Mouse (Mus musculus): ENCODE data around the gene Akr1c6. TPM values are rescaled to one million over a fixed set of nuclear protein-coding genes. Genes with fewer than 3 reads are reported as not detected.
"Not testable (repeated sequence)": the region's sequence is repeated elsewhere in the genome, so short reads cannot be mapped to it uniquely, and the experiment has no call there.

The Akr1c6 gene
- polyA plus RNA-seq (2015; fragmentation: Nextera tagmentation; extraction: Ambion mirVana) = not detected in 2 replicates

GRCm38 (mm10) chr13:4434006-4434405 lies at the start of gene Akr1c6:
Gene Akr1c6, plus strand, starts transcription at chr13:4434306.
- Histone ChIP-seq H3K27me3 (replicated peaks; ENCODE audit: control insufficient read depth, insufficient read depth, low read length) (no peaks in the 10 kb centered on the region), H3K9me3 (ENCODE audit: control insufficient read depth, low read length) (no peaks in the 10 kb centered on the region), H3K4me1 (replicated peaks; ENCODE audit: control insufficient read depth, insufficient read depth, low read length) (no peaks in the 10 kb centered on the region), H3K9ac (replicated peaks; ENCODE audit: low read depth, low read length) (no peak within 1 kb of the TSS), H3K27ac (ENCODE audit: low read length) (no peak within 1 kb of the TSS), H3K4me2 (ENCODE audit: low read length) (no peak within 1 kb of the TSS), H3K36me3 (ENCODE audit: control insufficient read depth, insufficient read depth) (no peaks in the 10 kb centered on the region), H3K4me3 (replicated peaks; ENCODE audit: low read length) (no peak within 1 kb of the TSS)
- ATAC-seq = no peak

GRCm38 (mm10) chr13:4384918-4385317 lies 49.2 kb upstream of the Akr1c6 start:
- Histone ChIP-seq H3K4me2 (ENCODE audit: low read length) (no peak overlapping the region), H3K27me3 (replicated peaks; ENCODE audit: control insufficient read depth, insufficient read depth, low read length) (no peaks in the 10 kb centered on the region), H3K4me3 (replicated peaks; ENCODE audit: low read length) (no peak overlapping the region), H3K27ac (ENCODE audit: low read length) (no peak overlapping the region), H3K9me3 (ENCODE audit: control insufficient read depth, low read length) (no peaks in the 10 kb centered on the region), H3K4me1 (replicated peaks; ENCODE audit: control insufficient read depth, insufficient read depth, low read length) (no peaks in the 10 kb centered on the region), H3K36me3 (ENCODE audit: control insufficient read depth, insufficient read depth) (no peaks in the 10 kb centered on the region), H3K9ac (replicated peaks; ENCODE audit: low read depth, low read length) (no peak overlapping the region)
- WGBS = 79% methylated on average over 1 of the region's 1 CpGs
- no peak for ATAC-seq

GRCm38 (mm10) chr13:4385541-4385940 lies 48.6 kb upstream of the Akr1c6 start:
- no peaks in the 10 kb centered on the region for H3K27me3 ChIP-seq (replicated peaks; ENCODE audit: control insufficient read depth, insufficient read depth, low read length)
- H3K27ac ChIP-seq (ENCODE audit: low read length) = no peak overlapping the region
- no peaks in the 10 kb centered on the region for H3K9me3 ChIP-seq (ENCODE audit: control insufficient read depth, low read length)
- H3K36me3 ChIP-seq (ENCODE audit: control insufficient read depth, insufficient read depth) = no peaks in the 10 kb centered on the region
- no peak overlapping the region for H3K4me3 ChIP-seq (replicated peaks; ENCODE audit: low read length)
- no peak for ATAC-seq
- no peak overlapping the region for H3K4me2 ChIP-seq (ENCODE audit: low read length)
- H3K9ac ChIP-seq (replicated peaks; ENCODE audit: low read depth, low read length) = no peak overlapping the region
- no peaks in the 10 kb centered on the region for H3K4me1 ChIP-seq (replicated peaks; ENCODE audit: control insufficient read depth, insufficient read depth, low read length)

- no peak overlapping the region for H3K9ac ChIP-seq (replicated peaks; ENCODE audit: low read depth, low read length)
- ATAC-seq = no peak
- H3K4me2 ChIP-seq (ENCODE audit: low read length) = no peak overlapping the region
- no peaks in the 10 kb centered on the region for H3K27me3 ChIP-seq (replicated peaks; ENCODE audit: control insufficient read depth, insufficient read depth, low read length)
- no peaks in the 10 kb centered on the region for H3K4me1 ChIP-seq (replicated peaks; ENCODE audit: control insufficient read depth, insufficient read depth, low read length)
- H3K9me3 ChIP-seq (ENCODE audit: control insufficient read depth, low read length) = no peaks in the 10 kb centered on the region
- H3K27ac ChIP-seq (ENCODE audit: low read length) = no peak overlapping the region
- WGBS = 79% methylated on average over 2 of the region's 2 CpGs
- H3K36me3 ChIP-seq (ENCODE audit: control insufficient read depth, insufficient read depth) = no peaks in the 10 kb centered on the region
- H3K4me3 ChIP-seq (replicated peaks; ENCODE audit: low read length) = no peak overlapping the region
Measured at GRCm38 (mm10) chr13:4388762-4389446, 45.2 kb upstream of the Akr1c6 start.

- not testable (repeated sequence) for H3K9me3 ChIP-seq (ENCODE audit: control insufficient read depth, low read length); H3K27me3 ChIP-seq (replicated peaks; ENCODE audit: control insufficient read depth, insufficient read depth, low read length); H3K9ac ChIP-seq (replicated peaks; ENCODE audit: low read depth, low read length); H3K4me3 ChIP-seq (replicated peaks; ENCODE audit: low read length); H3K27ac ChIP-seq (ENCODE audit: low read length); H3K4me2 ChIP-seq (ENCODE audit: low read length); H3K4me1 ChIP-seq (replicated peaks; ENCODE audit: control insufficient read depth, insufficient read depth, low read length); H3K36me3 ChIP-seq (ENCODE audit: control insufficient read depth, insufficient read depth); ATAC-seq
- 69% methylated on average over 1 of the region's 1 CpGs for WGBS
Measured at GRCm38 (mm10) chr13:4400360-4400759, 33.7 kb upstream of the Akr1c6 start.

- Histone ChIP-seq H3K27ac (ENCODE audit: low read length) (no peak overlapping the region), H3K27me3 (replicated peaks; ENCODE audit: control insufficient read depth, insufficient read depth, low read length) (no peaks in the 10 kb centered on the region), H3K9ac (replicated peaks; ENCODE audit: low read depth, low read length) (no peak overlapping the region), H3K9me3 (ENCODE audit: control insufficient read depth, low read length) (0 out of 2 replicates have a peak, but pooled peaks cover 2% of the 10 kb centered on the region), H3K4me3 (replicated peaks; ENCODE audit: low read length) (no peak overlapping the region), H3K4me2 (ENCODE audit: low read length) (no peak overlapping the region), H3K4me1 (replicated peaks; ENCODE audit: control insufficient read depth, insufficient read depth, low read length) (no peaks in the 10 kb centered on the region), H3K36me3 (ENCODE audit: control insufficient read depth, insufficient read depth) (no peaks in the 10 kb centered on the region)
- WGBS = 90% methylated on average over 2 of the region's 2 CpGs
- ATAC-seq = no peak
Measured at GRCm38 (mm10) chr13:4400831-4401230, 33.3 kb upstream of the Akr1c6 start.

- no peak for ATAC-seq
- Histone ChIP-seq H3K9me3 (ENCODE audit: control insufficient read depth, low read length) (0 out of 2 replicates have a peak, but pooled peaks cover 2% of the 10 kb centered on the region), H3K27ac (ENCODE audit: low read length) (no peak overlapping the region), H3K4me2 (ENCODE audit: low read length) (no peak overlapping the region), H3K27me3 (replicated peaks; ENCODE audit: control insufficient read depth, insufficient read depth, low read length) (no peaks in the 10 kb centered on the region), H3K9ac (replicated peaks; ENCODE audit: low read depth, low read length) (no peak overlapping the region), H3K4me1 (replicated peaks; ENCODE audit: control insufficient read depth, insufficient read depth, low read length) (no peaks in the 10 kb centered on the region), H3K36me3 (ENCODE audit: control insufficient read depth, insufficient read depth) (no peaks in the 10 kb centered on the region), H3K4me3 (replicated peaks; ENCODE audit: low read length) (no peak overlapping the region)
Measured at GRCm38 (mm10) chr13:4402221-4402620, 31.9 kb upstream of the Akr1c6 start.

- no peak overlapping the region for H3K9ac ChIP-seq (replicated peaks; ENCODE audit: low read depth, low read length)
- H3K9me3 ChIP-seq (ENCODE audit: control insufficient read depth, low read length) = no peaks in the 10 kb centered on the region
- H3K4me2 ChIP-seq (ENCODE audit: low read length) = no peak overlapping the region
- H3K27ac ChIP-seq (ENCODE audit: low read length) = no peak overlapping the region
- H3K4me1 ChIP-seq (replicated peaks; ENCODE audit: control insufficient read depth, insufficient read depth, low read length) = no peaks in the 10 kb centered on the region
- no peak overlapping the region for H3K4me3 ChIP-seq (replicated peaks; ENCODE audit: low read length)
- ATAC-seq = no peak
- no peaks in the 10 kb centered on the region for H3K36me3 ChIP-seq (ENCODE audit: control insufficient read depth, insufficient read depth)
- H3K27me3 ChIP-seq (replicated peaks; ENCODE audit: control insufficient read depth, insufficient read depth, low read length) = no peaks in the 10 kb centered on the region
Measured at GRCm38 (mm10) chr13:4404726-4405125, 29.4 kb upstream of the Akr1c6 start.

- ATAC-seq = no peak
- Histone ChIP-seq H3K4me1 (replicated peaks; ENCODE audit: control insufficient read depth, insufficient read depth, low read length) (no peaks in the 10 kb centered on the region), H3K4me3 (replicated peaks; ENCODE audit: low read length) (no peak overlapping the region), H3K36me3 (ENCODE audit: control insufficient read depth, insufficient read depth) (no peaks in the 10 kb centered on the region), H3K4me2 (ENCODE audit: low read length) (no peak overlapping the region), H3K9ac (replicated peaks; ENCODE audit: low read depth, low read length) (no peak overlapping the region), H3K9me3 (ENCODE audit: control insufficient read depth, low read length) (no peaks in the 10 kb centered on the region), H3K27ac (ENCODE audit: low read length) (no peak overlapping the region), H3K27me3 (replicated peaks; ENCODE audit: control insufficient read depth, insufficient read depth, low read length) (no peaks in the 10 kb centered on the region)
- WGBS = 92% methylated on average over 1 of the region's 1 CpGs
Measured at GRCm38 (mm10) chr13:4406771-4407170, 27.3 kb upstream of the Akr1c6 start.

GRCm38 (mm10) chr13:4428558-4428957 lies 5.5 kb upstream of the Akr1c6 start:
- Histone ChIP-seq H3K4me2 (ENCODE audit: low read length) (no peak overlapping the region), H3K9ac (replicated peaks; ENCODE audit: low read depth, low read length) (no peak overlapping the region), H3K4me1 (replicated peaks; ENCODE audit: control insufficient read depth, insufficient read depth, low read length) (no peaks in the 10 kb centered on the region), H3K27me3 (replicated peaks; ENCODE audit: control insufficient read depth, insufficient read depth, low read length) (no peaks in the 10 kb centered on the region), H3K27ac (ENCODE audit: low read length) (no peak overlapping the region), H3K9me3 (ENCODE audit: control insufficient read depth, low read length) (no peaks in the 10 kb centered on the region), H3K4me3 (replicated peaks; ENCODE audit: low read length) (no peak overlapping the region), H3K36me3 (ENCODE audit: control insufficient read depth, insufficient read depth) (no peaks in the 10 kb centered on the region)
- whole genome bisulfite sequencing = 88% methylated on average over 2 of the region's 2 CpGs
- ATAC-seq = no peak
